Mouse (Mus musculus): Measurements from ENCODE around the gene Whrn.

Whrn gene

DNA sequence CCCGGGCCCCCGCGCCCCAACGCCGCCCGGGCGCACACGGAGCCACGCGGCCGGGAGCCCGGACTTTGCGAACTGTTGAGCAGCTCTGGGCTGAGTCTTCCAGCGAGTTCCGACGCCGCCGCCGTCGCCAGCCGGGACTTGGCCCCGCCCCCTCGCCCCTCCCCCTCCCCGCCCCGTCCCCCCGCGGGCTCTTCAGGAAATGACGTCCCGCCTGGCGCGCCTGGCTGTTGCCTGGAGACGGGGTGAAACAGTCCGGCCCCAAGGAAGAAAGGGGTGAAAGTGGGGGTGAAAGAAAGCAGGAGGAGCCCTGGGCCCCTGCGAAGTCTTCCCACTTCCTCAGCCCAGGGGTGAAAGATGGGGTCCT lies at the start of gene Whrn:
Gene Whrn, minus strand, starts transcription at position 77 of the 364 bp plus-strand sequence.
- peak; percentile 78 to 80 for DNase-seq

DNA sequence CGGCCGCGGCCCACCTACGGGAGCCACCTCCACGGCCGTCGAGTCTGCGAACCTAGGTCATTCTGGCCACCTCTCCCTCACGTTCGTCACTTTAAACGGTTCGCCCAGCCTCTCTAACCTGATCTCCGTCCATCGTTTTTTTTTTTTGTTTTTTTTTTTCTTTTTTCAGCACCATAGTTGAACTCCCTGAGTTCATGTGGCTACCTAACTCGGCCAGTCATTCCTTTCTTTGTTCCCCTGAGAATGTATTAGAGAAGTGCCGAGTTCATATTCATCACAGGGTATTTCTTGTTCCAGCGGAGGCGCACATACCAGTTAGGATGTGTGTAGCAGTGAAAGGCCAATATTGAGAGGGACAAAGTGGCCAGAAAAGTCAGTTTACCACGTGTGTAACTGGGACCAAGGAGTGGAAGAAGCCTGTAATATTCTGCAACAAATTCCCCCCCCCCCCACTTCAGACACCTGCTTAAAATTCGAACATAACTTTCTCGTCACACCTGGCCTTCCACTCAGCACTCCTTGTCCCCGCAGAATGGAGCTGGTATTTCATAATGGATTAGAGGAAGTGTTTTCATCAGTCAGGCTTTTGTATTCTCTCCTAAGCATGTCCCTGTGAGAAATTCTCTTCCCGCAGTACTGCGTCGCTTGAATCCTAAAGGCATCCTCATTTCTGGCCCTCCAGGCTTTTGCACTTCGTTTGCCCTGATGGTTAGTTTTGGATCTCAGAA lies 49.6 kb upstream of the Whrn start:
- DNase-seq, result peak; percentile 34 to 56

- DNase-seq, result peak; percentile 96 to 98
Observed at GRCm38 (mm10) chr4:63544494-63545230, 48.9 kb upstream of the Whrn start, which contains the start of gene Atp6v1g1. TSS of gene Atp6v1g1 (plus strand) at chr4:63544772.

GRCm38 (mm10) chr4:63543746-63544493 lies 48.1 kb upstream of the Whrn start:
- peak; percentile 24 to 31 for DNase-seq

GRCm38 (mm10) chr4:63542209-63542608 lies 46.4 kb upstream of the Whrn start:
- peak in 1 of 2 experiments; percentile 13 for DNase-seq

DNA sequence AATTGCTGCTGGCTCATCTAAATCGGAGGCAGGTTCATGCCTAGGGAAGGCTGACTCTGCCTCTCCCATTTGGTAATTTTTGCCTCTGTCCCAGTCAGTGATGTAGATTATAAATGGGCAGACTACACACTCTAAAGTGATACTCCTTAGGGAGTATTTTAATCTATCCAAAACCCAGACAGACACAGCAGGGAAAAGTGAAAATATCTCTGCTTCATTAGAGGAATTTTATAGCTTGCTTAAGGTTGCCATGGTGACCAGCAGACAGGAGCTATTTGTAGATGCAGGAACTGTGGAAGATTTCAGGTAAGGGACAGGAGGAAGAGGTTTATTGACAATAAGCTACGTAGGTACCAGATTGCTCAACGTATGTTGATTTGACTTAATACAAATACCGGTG lies 41.8 kb upstream of the Whrn start:
- DNase-seq, result no peak

DNA sequence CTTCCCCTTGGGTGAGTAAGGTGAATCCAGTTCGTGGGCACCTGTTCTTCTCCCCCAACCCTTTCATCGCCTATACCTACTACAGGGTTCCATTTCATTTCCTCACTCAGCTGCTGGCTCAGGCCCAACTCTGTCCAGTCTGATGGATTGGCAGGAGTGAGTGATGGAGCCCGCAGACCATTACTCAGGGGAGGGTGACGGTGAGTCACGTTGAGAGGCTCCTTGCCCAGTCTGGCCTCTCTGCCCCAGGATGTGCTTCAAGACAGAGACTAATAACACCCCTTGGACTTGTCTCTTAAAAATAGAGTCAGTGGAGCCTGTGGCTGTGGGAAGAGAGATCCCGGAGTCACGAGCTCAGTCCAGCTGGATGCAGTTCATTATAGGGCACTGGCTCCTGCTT lies 34.6 kb upstream of the Whrn start:
- no peak for DNase-seq

DNA sequence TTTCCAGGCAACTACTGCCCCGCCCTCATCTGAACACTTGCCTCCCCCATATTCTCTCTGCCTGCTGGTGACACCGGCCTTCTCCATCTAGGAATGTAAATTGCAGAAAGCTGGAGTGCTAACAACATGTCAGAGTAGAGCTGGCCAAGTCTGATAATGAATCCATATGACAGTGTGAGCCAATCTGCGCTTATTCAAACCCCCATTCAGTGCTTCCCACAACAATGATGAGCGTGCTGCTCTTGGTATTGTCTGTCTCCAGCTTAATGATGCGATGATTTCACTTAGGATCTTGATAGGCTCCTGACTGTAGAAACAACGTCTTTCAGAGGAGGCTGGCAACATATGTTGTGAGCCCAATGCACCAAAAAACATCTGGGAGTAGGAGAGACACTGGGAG lies 33.2 kb upstream of the Whrn start:
- DNase-seq, result no peak

DNA sequence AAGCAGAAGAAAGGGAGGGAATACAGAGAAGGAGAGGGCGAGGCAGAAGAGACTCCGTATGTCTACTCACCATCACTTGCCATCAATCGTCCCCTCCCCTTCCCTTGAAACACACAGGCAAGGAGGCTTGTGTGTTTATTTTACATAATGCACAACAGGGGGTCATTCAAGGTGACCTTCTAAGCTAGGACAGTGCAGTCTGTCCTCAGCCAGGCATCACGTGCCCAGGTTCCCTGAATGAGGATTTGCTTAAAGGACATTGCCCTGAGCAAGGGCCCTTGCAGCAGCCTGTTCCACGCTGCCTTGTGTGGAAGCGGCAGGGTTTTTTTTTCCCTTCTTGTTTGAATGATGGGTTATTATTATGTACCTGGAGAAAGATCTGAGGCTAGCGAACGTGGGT lies 29.7 kb upstream of the Whrn start:
- DNase-seq, result no peak

- no peak for DNase-seq
Observed at GRCm38 (mm10) chr4:63521813-63522419, 26.1 kb upstream of the Whrn start.

DNA sequence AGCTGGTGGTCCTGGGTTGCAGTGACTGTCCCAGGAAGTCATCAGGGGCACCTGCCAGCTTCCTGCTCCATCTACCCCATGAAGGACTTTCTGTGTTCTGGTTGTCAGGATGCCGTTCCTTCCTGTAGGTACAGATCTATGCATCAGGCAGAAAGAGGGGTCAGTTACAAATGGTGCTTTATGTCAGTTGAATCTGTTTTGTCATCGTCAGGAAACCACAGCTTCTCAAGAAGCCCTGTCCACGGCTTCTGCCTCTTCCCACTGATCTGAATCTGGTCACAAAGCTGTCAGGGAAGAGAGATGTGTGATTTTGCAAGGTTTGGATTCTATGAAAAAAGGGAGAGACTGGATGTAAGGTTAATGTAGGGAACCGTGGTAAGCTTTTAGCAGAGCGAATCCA lies 19.2 kb upstream of the Whrn start:
- DNase-seq, result no peak

DNA sequence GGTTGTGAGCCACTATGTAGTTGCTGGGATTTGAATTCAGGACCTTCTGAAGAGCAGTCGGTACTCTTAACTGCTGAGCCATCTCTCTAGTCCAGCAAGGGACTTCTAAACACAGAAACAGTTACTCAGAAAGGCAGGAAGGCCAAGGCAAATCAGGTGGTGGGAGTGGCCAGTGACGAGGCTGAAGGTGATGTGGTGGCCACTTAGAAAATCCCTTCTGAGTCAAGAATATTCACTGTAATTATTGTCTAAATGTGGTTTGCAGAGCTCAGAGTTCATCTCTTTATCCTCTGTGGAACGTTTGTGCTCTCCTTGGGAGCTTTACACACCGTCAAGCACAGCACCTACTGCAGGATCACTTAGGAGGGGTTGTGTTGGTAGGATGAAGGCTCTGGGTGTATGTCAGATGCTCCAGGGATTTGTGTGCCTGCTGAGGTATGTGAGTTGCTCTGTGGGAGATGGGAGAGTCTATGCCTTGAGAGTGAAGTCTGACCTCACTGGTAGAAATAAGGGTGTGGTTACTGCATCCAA lies 18.7 kb upstream of the Whrn start:
- no peak for DNase-seq

DNA sequence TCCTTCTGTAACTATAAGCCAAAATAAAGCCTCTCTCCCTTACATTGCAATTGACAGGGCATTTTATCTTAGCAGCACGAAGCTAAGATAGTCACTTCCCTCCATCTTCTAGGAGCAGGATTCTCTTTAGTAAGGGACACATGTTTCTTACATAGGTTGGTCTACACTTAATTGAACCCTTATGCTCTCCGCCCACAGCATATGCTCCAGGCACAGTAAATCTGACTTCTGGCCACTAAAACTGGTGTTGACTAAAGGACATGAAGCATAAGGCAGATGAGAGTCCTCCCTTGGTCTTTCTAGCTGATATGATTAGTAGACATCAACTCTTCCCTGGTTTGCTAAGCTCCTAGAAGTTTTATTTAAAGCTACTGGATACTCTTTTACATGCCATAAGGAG lies 17.1 kb upstream of the Whrn start:
- no peak for DNase-seq

DNA sequence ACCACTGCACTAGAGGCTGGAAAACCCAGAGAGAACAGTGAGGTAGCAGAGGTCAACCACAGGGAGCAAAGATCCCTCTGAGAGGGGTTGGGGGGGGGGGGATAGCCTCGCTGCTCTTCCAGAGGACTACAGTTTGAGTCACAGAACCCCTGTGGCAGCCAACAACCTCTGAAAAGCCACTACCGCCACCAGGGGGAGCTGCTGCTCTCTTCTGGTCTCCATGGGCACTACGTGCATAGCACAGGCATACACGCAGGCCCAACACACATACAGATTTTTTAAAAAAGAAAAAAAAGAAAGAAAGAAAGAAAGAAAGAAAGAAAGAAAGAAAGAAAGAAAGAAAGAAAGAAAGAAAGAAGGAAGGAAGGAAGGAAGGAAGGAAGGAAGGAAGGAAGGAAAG lies 12.4 kb upstream of the Whrn start:
- DNase-seq, result peak; percentile 73 to 78

DNA sequence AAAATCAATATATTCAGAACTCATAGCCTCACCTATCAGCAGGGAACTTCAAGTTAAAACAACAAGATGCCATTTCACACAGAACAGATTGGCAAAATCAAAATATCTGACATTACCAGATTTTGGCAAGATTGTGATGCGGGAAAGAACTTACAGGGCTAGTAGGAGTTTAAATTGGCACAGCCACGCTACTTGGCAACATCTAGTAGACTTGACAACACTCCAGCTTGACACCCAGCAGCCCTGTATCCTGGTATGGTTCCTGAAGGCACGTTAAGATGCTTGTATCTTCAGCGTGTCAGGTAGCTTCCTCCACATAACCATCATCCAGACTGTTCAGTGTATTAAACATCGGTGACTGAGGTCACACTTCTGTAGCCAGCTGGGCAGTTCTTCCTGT lies 11.7 kb upstream of the Whrn start:
- DNase-seq, result no peak

DNA sequence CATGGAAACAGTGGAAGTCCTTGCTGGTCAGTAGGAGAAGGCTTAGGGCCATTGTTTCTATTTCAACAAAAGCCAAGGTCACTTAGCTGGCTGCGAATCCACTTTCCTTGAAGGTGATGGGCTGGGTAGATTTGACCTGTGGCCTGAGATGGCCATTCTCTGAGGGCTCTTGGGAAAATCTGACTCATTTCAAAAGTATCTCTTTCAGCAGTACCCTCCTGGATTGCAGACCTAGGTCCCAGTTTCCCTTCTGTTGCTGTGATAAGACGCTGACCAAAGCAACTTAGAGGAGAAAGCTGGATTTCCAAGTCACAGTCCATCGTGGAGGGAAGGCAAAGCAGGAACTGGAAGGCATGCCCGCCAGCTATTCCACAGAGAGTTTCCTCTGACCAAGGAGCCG lies 8.2 kb upstream of the Whrn start:
- no peak for DNase-seq

DNA sequence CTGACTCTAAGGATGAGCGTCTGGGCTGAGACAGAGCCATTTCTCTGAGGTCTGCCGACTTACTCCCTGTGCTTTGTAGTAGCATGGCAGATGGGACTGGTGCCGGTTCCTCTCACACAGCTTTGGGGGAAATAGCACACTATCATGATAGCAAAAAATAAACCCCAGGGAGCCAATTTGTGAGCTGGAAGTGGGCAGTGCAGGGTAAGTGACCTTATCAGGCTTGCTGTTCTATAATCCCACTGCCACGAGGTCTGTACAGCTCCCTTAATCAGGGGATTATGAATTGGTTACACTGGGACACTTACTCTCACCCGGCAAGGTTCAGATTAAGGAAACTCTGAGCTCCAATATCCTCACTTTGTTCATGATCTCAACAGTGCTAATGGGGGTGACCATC lies 5.3 kb upstream of the Whrn start:
- no peak for DNase-seq

GRCm38 (mm10) chr4:63498346-63498745 lies 2.6 kb upstream of the Whrn start:
- no peak for DNase-seq

DNA sequence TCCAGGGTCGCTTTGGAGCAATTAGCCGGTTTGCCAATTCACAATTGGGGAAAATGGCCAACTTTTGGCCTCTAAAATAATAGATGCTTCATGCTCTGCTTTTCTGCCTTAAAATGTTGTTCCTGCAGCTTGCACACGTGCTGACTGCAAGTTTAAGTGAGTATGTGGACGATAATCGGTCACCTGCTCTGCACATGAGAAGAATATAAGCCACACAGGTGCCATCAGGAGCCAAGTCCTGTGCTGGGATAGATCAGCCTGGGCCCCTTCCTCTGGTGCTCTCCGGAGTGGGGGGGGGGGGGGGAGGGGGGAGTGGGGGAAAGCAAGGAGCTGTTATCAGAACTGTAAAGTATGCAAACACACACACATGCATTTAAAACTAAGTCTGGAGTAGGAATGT lies 521 bp upstream of the Whrn start:
- DNase-seq, result no peak

DNA sequence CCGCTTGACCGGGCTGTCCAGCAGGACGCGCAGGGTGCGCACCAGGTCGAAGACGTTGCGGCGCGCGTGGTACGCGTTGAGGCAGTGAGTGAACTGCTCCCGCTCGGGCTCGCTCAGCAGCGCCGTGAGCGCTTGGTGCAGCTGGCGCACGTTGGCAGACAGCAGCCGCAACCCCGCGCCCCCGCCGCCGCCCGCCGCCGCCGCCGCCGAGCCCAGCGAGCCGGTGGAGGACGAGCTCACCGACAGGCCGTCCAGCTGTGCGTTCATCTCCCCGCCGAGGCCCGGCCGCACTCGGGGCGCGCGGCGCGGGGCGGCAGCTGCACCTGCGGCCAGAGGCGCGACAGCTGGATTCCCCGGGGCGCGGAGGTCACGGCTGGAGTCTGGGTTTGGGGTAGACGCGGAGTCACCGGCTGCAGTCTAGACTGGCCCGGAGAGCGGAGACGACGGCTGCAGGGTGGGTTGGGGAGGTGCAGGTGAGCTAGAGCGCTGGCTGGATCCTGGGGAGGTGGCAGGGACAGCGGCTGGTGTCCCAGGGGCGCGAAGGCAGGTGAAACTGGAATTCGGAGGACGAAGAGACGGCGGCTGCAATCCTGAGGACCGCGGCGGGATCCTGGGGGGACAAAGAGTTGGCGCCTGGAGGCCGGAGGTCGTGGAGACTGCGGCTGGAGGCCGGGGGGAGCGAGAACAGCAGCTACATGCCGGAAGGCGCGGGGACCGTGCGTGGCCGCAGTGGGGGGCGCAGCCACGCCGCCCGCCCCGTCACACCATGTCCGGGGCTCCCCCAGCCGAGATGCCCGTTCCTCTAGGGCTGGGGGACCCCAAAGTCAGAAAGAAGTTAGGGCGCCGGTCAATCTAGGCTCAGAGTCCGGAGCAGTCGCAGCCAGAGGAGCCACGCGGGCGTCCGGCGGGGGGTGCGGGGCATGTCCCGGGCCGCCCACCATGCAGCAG lies 550 bp downstream of the Whrn start:
- DNase-seq, result peak; percentile 33 to 56

DNA sequence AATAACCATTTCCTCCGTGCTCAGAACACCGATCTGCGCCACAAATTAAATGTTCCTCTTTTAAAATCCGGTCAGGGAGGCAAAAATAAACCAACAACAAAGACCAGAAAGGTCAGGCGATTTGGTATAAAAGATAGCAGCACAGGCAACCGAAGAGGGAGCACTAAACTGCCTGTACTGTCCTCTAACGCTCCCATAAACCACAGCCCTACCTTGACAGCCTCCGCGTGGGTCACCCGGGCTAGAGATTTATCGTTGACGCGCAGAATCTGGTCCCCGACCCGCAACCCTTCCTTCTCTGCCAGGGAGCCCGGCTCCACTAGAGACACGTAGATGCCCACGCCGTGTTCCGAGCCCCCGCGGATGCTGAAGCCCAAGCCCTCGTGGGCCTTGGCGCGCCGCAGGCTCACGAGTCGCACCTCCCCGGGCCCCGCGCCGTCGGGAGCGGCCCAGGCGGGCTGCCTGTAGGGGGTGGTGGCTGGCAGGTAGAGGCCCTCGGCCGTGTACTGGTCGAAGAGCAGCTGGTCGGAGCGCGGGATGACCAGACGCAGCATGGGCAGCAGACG lies 1.3 kb downstream of the Whrn start:
- no peak for DNase-seq
